Mouse (Mus musculus) CH12.LX (cell line): ENCODE measurements around the gene Thsd7b.

Experiments
- CTCF ChIP-seq, 2 experiments: IDR thresholded peaks in 1 of 2; conservative IDR thresholded peaks in 1 of 2; 2 replicates each; pipeline ENCODE4 v1.5.1; 2011 to 2012; ENCODE audit warnings: low read depth in 2 of 2, low read length in 2 of 2, improper control_type of control experiment in 1 of 2, inconsistent platforms in 1 of 2, mild to moderate bottlenecking in 1 of 2, moderate library complexity in 1 of 2
- E2F4 ChIP-seq: IDR thresholded peaks from 2 replicates; pipeline ENCODE4 v1.6.1; 2011; ENCODE audit warnings: low read depth, low read length, improper control_type of control experiment; ENCODE audit not compliant: insufficient replicate concordance
- GABPA ChIP-seq: IDR thresholded peaks from 2 replicates; pipeline ENCODE4 v1.6.1; 2012; ENCODE audit warnings: low read depth, low read length, improper control_type of control experiment, inconsistent platforms; ENCODE audit not compliant: insufficient replicate concordance
- MAX ChIP-seq: IDR thresholded peaks from 2 replicates; pipeline ENCODE4 v1.6.1; 2011; ENCODE audit warnings: low read length, improper control_type of control experiment
- MAZ ChIP-seq: IDR thresholded peaks from 2 replicates; pipeline ENCODE4 v1.6.1; 2012; ENCODE audit warnings: low read depth, mild to moderate bottlenecking, inconsistent platforms, low read length, improper control_type of control experiment, moderate library complexity
- MEF2A ChIP-seq: IDR thresholded peaks from 2 replicates; pipeline ENCODE4 v1.6.1; 2014; ENCODE audit warnings: low read depth, mild to moderate bottlenecking, inconsistent platforms, low read length, improper control_type of control experiment, borderline replicate concordance
- NELFE ChIP-seq: IDR thresholded peaks from 2 replicates; pipeline ENCODE4 v1.6.1; 2011; ENCODE audit warnings: low read depth, low read length, improper control_type of control experiment
- POLR2A ChIP-seq: IDR thresholded peaks from 2 replicates; pipeline ENCODE4 v1.6.1; 2011; ENCODE audit warnings: low read depth, mild to moderate bottlenecking, improper control_type of control experiment, low read length
- SIN3A ChIP-seq: IDR thresholded peaks from 2 replicates; pipeline ENCODE4 v1.6.1; 2012; ENCODE audit warnings: low read length, improper control_type of control experiment, inconsistent platforms
- SMC3 ChIP-seq: IDR thresholded peaks from 2 replicates; pipeline ENCODE4 v1.6.1; 2011; ENCODE audit warnings: low read depth, low read length, improper control_type of control experiment
- UBTF ChIP-seq: IDR thresholded peaks from 2 replicates; pipeline ENCODE4 v1.6.1; 2012; ENCODE audit warnings: low read depth, mild to moderate bottlenecking, inconsistent platforms, low read length, improper control_type of control experiment, moderate library complexity
- USF1 ChIP-seq: IDR thresholded peaks from 2 replicates; pipeline ENCODE4 v1.6.1; 2014; ENCODE audit warnings: low read depth, mild to moderate bottlenecking, inconsistent platforms, low read length, improper control_type of control experiment

GRCm38 (mm10) chr1:129356631-129357030 is 83.5 kb downstream of the Thsd7b start:
- TF ChIP-seq GABPA (no peak), CTCF (conservative IDR thresholded peaks at IDR 0.05 in 1 of 2, IDR thresholded peaks at IDR 0.05 in 1 of 2; ENCODE audit: low read depth in 2 of 2, low read length in 2 of 2) (no peak), USF1 (no peak), NELFE (no peak), E2F4 (no peak), SIN3A (no peak), UBTF (no peak), MEF2A (no peak), MAZ (no peak), MAX (no peak), POLR2A (no peak), SMC3 (no peak)
